Mouse (Mus musculus): ENCODE measurements around the gene Kcnma1. TPM values are rescaled to one million over a fixed set of nuclear protein-coding genes. Genes with fewer than 3 reads are reported as not detected.

Gene Kcnma1
- polyA plus RNA-seq, 1 experiment from 2014 or later: 1.1 TPM

GRCm38 (mm10) chr14:23635903-23636302, 378.4 kb downstream of the Kcnma1 start:
- ATAC-seq (ENCODE audit: low FRiP score) (no peak), DNase-seq (ENCODE audit: low spot score, missing footprints) (no peak)
- 41% methylated on average over 4 of the region's 4 CpGs for WGBS
- no peaks in the 10 kb centered on the region for H3K9me3 ChIP-seq (ENCODE audit: control insufficient read depth, low read length)
- no peak overlapping the region for H3K4me2 ChIP-seq
- H3K36me3 ChIP-seq (ENCODE audit: control insufficient read depth, insufficient read depth, low read length): no peaks in the 10 kb centered on the region
- no peaks in the 10 kb centered on the region for H3K27me3 ChIP-seq (ENCODE audit: control insufficient read depth, insufficient read depth, low read length)
- no peak overlapping the region for H3K4me3 ChIP-seq (ENCODE audit: low read depth, low read length)
- no peak overlapping the region for H3K9ac ChIP-seq (ENCODE audit: low read length)
- H3K4me1 ChIP-seq (ENCODE audit: control insufficient read depth, insufficient read depth, low read length): no peaks in the 10 kb centered on the region
- no peak overlapping the region for H3K27ac ChIP-seq (ENCODE audit: low read depth, low read length)

- no peaks in the 10 kb centered on the region for H3K36me3 ChIP-seq (ENCODE audit: control insufficient read depth, insufficient read depth, low read length)
- 90% methylated on average over 5 of the region's 5 CpGs for WGBS
- DNase-seq (ENCODE audit: low spot score, missing footprints): no peak
Observed at GRCm38 (mm10) chr14:23633011-23633595, 381.2 kb downstream of the Kcnma1 start.

DNA sequence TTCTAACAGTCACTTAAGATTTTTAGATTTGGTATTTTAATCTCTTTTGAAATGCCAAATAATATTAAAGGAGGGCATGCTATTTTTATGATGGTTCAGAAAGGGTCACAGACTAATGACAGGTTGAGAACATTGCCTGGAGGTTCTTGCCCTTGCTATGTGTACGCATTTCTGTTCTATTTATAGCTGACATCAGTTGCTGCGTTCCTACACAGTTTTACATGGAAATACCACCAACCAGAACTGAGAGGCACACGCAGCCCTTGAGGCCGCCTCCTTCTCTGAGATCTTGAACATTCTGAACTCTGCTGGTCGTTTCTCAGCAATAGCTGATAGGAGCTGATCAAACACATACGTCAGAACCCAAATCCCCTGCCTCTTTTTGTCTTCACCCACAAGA, 387.4 kb downstream of the Kcnma1 start:
- no peaks in the 10 kb centered on the region for H3K9me3 ChIP-seq (ENCODE audit: control insufficient read depth, low read length)
- no peaks in the 10 kb centered on the region for H3K4me1 ChIP-seq (ENCODE audit: control insufficient read depth, insufficient read depth, low read length)
- H3K27ac ChIP-seq (ENCODE audit: low read depth, low read length): no peak overlapping the region
- no peaks in the 10 kb centered on the region for H3K36me3 ChIP-seq (ENCODE audit: control insufficient read depth, insufficient read depth, low read length)
- H3K4me3 ChIP-seq (ENCODE audit: low read depth, low read length): no peak overlapping the region
- H3K27me3 ChIP-seq (ENCODE audit: control insufficient read depth, insufficient read depth, low read length): no peaks in the 10 kb centered on the region
- H3K9ac ChIP-seq (ENCODE audit: low read length): no peak overlapping the region
- WGBS: 77% methylated on average over 6 of the region's 6 CpGs
- ATAC-seq (ENCODE audit: low FRiP score): no peak
- no peak for DNase-seq (ENCODE audit: low spot score, missing footprints)
- no peak overlapping the region for H3K4me2 ChIP-seq

More at GRCm38 (mm10) chr14:23633011-23633595, 381.2 kb downstream of the Kcnma1 start:
- no peak for ATAC-seq (ENCODE audit: low FRiP score)
- no peaks in the 10 kb centered on the region for H3K9me3 ChIP-seq (ENCODE audit: control insufficient read depth, low read length)
- no peak overlapping the region for H3K9ac ChIP-seq (ENCODE audit: low read length)
- H3K27ac ChIP-seq (ENCODE audit: low read depth, low read length): no peak overlapping the region
- no peaks in the 10 kb centered on the region for H3K27me3 ChIP-seq (ENCODE audit: control insufficient read depth, insufficient read depth, low read length)
- no peak overlapping the region for H3K4me3 ChIP-seq (ENCODE audit: low read depth, low read length)
- no peaks in the 10 kb centered on the region for H3K4me1 ChIP-seq (ENCODE audit: control insufficient read depth, insufficient read depth, low read length)
- no peak overlapping the region for H3K4me2 ChIP-seq

DNA sequence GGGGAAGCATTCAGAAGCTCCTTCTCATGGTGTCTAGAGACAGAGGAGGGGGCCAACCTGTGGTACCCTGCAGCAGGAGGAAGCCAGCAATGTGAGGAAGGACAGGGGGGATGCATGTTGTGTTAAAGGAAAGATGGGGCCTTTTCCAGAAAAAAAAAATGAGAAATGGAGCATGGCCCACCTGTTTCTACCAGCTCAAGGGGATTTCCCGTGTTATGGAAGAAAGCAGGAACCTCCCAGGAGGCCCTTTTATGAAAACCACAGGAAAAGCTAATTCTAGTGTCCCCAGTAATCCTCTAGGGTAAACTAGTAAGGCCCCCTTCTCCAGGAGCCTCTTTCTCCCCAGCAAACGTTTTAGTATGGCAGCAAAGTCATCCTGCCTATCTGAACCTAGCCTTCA, 388.2 kb downstream of the Kcnma1 start:
- H3K36me3 ChIP-seq (ENCODE audit: control insufficient read depth, insufficient read depth, low read length): no peaks in the 10 kb centered on the region
- no peaks in the 10 kb centered on the region for H3K27me3 ChIP-seq (ENCODE audit: control insufficient read depth, insufficient read depth, low read length)
- no peaks in the 10 kb centered on the region for H3K4me1 ChIP-seq (ENCODE audit: control insufficient read depth, insufficient read depth, low read length)
- H3K9me3 ChIP-seq (ENCODE audit: control insufficient read depth, low read length): no peaks in the 10 kb centered on the region
- H3K9ac ChIP-seq (ENCODE audit: low read length): no peak overlapping the region
- no peak overlapping the region for H3K4me2 ChIP-seq
- DNase-seq (ENCODE audit: low spot score, missing footprints) (no peak), ATAC-seq (ENCODE audit: low FRiP score) (no peak)
- H3K4me3 ChIP-seq (ENCODE audit: low read depth, low read length): no peak overlapping the region
- H3K27ac ChIP-seq (ENCODE audit: low read depth, low read length): no peak overlapping the region
- 45% methylated on average over 2 of the region's 2 CpGs for WGBS

DNA sequence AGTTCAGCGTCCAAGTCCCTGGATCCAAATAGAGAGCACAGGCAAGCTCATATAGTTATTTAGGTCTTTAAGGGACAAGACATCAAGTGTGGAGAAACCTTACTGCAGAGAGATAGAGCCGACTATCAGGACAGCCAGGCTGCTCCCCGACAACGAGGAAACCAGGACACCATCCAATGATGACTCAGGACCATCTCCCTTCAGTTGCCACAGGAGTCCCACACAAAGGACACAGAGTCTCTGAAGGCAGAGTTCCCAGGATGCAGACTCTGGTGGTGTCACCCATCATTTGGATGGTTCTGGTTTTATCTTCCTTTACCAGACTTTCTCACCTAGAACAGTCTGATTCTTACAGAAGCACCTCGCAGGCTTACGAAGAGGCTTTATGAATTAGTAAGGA, 388.9 kb downstream of the Kcnma1 start:
- WGBS: 90% methylated on average over 6 of the region's 6 CpGs
- H3K27me3 ChIP-seq (ENCODE audit: control insufficient read depth, insufficient read depth, low read length): no peaks in the 10 kb centered on the region
- ATAC-seq (ENCODE audit: low FRiP score): no peak

DNA sequence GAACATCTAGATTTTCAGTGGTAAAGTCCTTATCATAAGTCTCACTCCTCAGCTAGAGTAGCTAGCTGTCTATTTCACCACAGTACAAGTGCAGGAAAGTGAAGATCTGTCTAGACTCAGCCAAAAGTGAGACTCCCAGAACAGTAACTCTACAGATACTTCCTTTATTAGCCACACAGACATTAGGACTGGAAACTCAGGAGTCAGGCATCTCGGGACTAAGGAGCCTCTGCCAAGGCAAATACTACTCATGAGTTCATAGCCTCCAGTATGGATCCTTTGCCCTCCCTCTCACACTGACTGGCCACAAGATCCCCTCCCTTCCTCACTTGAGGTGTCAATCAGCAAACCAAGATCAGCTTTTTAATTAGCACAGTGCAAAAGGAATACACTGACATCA, 389.8 kb downstream of the Kcnma1 start:
- Histone ChIP-seq H3K4me2 (no peak overlapping the region), H3K9ac (ENCODE audit: low read length) (no peak overlapping the region), H3K27me3 (ENCODE audit: control insufficient read depth, insufficient read depth, low read length) (no peaks in the 10 kb centered on the region), H3K36me3 (ENCODE audit: control insufficient read depth, insufficient read depth, low read length) (no peaks in the 10 kb centered on the region), H3K4me3 (ENCODE audit: low read depth, low read length) (no peak overlapping the region), H3K27ac (ENCODE audit: low read depth, low read length) (no peak overlapping the region), H3K4me1 (ENCODE audit: control insufficient read depth, insufficient read depth, low read length) (no peaks in the 10 kb centered on the region), H3K9me3 (ENCODE audit: control insufficient read depth, low read length) (no peaks in the 10 kb centered on the region)
- WGBS: 93% methylated on average over 1 of the region's 1 CpGs
- DNase-seq (ENCODE audit: low spot score, missing footprints) (no peak), ATAC-seq (ENCODE audit: low FRiP score) (no peak)

More for the DNA sequence above, 388.9 kb downstream of the Kcnma1 start:
- H3K27ac ChIP-seq (ENCODE audit: low read depth, low read length): no peak overlapping the region
- no peak overlapping the region for H3K4me2 ChIP-seq
- no peaks in the 10 kb centered on the region for H3K9me3 ChIP-seq (ENCODE audit: control insufficient read depth, low read length)
- H3K4me3 ChIP-seq (ENCODE audit: low read depth, low read length): no peak overlapping the region
- DNase-seq (ENCODE audit: low spot score, missing footprints): no peak
- H3K9ac ChIP-seq (ENCODE audit: low read length): no peak overlapping the region
- H3K4me1 ChIP-seq (ENCODE audit: control insufficient read depth, insufficient read depth, low read length): no peaks in the 10 kb centered on the region
- H3K36me3 ChIP-seq (ENCODE audit: control insufficient read depth, insufficient read depth, low read length): no peaks in the 10 kb centered on the region

DNA sequence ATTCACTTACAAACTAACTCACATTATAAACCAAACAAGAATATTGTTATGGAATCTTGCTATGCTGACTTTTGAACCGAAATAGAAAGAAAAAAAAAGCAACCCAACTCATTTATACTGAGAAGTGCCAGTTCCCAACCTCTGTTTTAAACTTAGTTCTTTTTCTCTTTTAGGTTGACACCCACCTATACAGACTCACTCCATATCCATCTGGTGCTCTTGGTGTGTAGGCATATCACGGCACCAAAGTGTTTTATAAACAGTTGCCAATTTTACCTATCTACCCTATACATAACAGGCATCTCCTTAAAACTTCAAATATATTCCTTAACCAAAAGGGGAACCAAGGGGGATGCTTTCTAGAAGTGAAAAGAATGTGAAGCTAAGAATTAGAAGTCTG, 393.6 kb downstream of the Kcnma1 start:
- no peak for ATAC-seq (ENCODE audit: low FRiP score)

GRCm38 (mm10) chr14:23618973-23619372, 395.3 kb downstream of the Kcnma1 start:
- Histone ChIP-seq H3K27ac (ENCODE audit: low read depth, low read length) (no peak overlapping the region), H3K4me2 (no peak overlapping the region), H3K4me3 (ENCODE audit: low read depth, low read length) (no peak overlapping the region), H3K36me3 (ENCODE audit: control insufficient read depth, insufficient read depth, low read length) (no peaks in the 10 kb centered on the region), H3K4me1 (ENCODE audit: control insufficient read depth, insufficient read depth, low read length) (no peaks in the 10 kb centered on the region), H3K9ac (ENCODE audit: low read length) (no peak overlapping the region), H3K27me3 (ENCODE audit: control insufficient read depth, insufficient read depth, low read length) (no peaks in the 10 kb centered on the region), H3K9me3 (ENCODE audit: control insufficient read depth, low read length) (no peaks in the 10 kb centered on the region)
- DNase-seq (ENCODE audit: low spot score, missing footprints) (no peak), ATAC-seq (ENCODE audit: low FRiP score) (no peak)
- WGBS: 91% methylated on average over 2 of the region's 2 CpGs

More for the DNA sequence above, 393.6 kb downstream of the Kcnma1 start:
- H3K4me2 ChIP-seq: no peak overlapping the region
- no peak overlapping the region for H3K27ac ChIP-seq (ENCODE audit: low read depth, low read length)
- WGBS: 85% methylated on average over 2 of the region's 2 CpGs
- no peaks in the 10 kb centered on the region for H3K36me3 ChIP-seq (ENCODE audit: control insufficient read depth, insufficient read depth, low read length)
- no peaks in the 10 kb centered on the region for H3K27me3 ChIP-seq (ENCODE audit: control insufficient read depth, insufficient read depth, low read length)
- no peaks in the 10 kb centered on the region for H3K4me1 ChIP-seq (ENCODE audit: control insufficient read depth, insufficient read depth, low read length)
- no peak overlapping the region for H3K4me3 ChIP-seq (ENCODE audit: low read depth, low read length)
- no peak overlapping the region for H3K9ac ChIP-seq (ENCODE audit: low read length)
- no peaks in the 10 kb centered on the region for H3K9me3 ChIP-seq (ENCODE audit: control insufficient read depth, low read length)
- DNase-seq (ENCODE audit: low spot score, missing footprints): no peak

GRCm38 (mm10) chr14:23618081-23618480, 396.2 kb downstream of the Kcnma1 start:
- no peak for DNase-seq (ENCODE audit: low spot score, missing footprints)
- H3K4me1 ChIP-seq (ENCODE audit: control insufficient read depth, insufficient read depth, low read length): no peaks in the 10 kb centered on the region
- no peak overlapping the region for H3K9ac ChIP-seq (ENCODE audit: low read length)
- no peak overlapping the region for H3K4me3 ChIP-seq (ENCODE audit: low read depth, low read length)
- no peak for ATAC-seq (ENCODE audit: low FRiP score)
- no peaks in the 10 kb centered on the region for H3K9me3 ChIP-seq (ENCODE audit: control insufficient read depth, low read length)
- no peaks in the 10 kb centered on the region for H3K27me3 ChIP-seq (ENCODE audit: control insufficient read depth, insufficient read depth, low read length)
- H3K4me2 ChIP-seq: no peak overlapping the region
- H3K36me3 ChIP-seq (ENCODE audit: control insufficient read depth, insufficient read depth, low read length): no peaks in the 10 kb centered on the region
- 45% methylated on average over 1 of the region's 1 CpGs for WGBS
- no peak overlapping the region for H3K27ac ChIP-seq (ENCODE audit: low read depth, low read length)

All from midbrain, embryonic 11.5 days (tissue).